Mouse (Mus musculus) colon, adult 2 months (tissue): ENCODE results near the gene Rasl2-9. TPM values are rescaled to one million over a fixed set of nuclear protein-coding genes. Genes with fewer than 3 reads are reported as not detected.

Experiments used
- polyA plus RNA-seq: library from polyadenylated mRNA; depleted of rRNA; stranded (reverse); fragments of >200 nt; gene quantifications from 2 replicates; pipeline ENCODE4 v1.2.3, GENCODE M21; 2012; rRNA removed

Gene Rasl2-9
- polyA plus RNA-seq: 0.22 and 0.27 TPM in 2 replicates

GRCm38 (mm10) chr7:5125549-5126406, at the start of gene Rasl2-9:
Rasl2-9 (minus strand) TSS chr7:5125950.

GRCm38 (mm10) chr7:5149570-5149969, 23.8 kb upstream of the Rasl2-9 start, which contains the start of gene Vmn1r55:
Vmn1r55 (minus strand) TSS chr7:5149670.

DNA sequence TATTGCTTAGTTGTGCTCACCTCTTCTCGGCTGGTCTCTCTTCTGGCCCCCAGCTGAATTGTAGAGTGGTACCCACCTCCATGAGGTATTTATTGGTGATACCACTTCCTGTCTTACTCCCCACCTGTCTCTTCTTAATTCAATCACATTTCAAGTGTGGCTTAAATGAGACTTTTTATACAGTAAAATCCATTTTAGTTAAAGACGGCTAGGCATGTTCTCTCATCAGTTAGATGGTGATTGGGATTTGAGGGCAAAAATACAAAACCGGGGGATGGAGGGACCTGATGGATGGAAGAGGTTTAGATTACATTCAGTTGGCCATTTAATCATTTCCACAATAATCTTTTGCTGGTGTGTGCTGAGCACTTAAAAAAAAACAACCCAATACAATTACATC, 8.9 kb downstream of the Rasl2-9 start, which contains the start of gene Rfpl4:
Gene Rfpl4 (minus strand): TSS at position 101 of the 400 bp plus-strand sequence.

DNA sequence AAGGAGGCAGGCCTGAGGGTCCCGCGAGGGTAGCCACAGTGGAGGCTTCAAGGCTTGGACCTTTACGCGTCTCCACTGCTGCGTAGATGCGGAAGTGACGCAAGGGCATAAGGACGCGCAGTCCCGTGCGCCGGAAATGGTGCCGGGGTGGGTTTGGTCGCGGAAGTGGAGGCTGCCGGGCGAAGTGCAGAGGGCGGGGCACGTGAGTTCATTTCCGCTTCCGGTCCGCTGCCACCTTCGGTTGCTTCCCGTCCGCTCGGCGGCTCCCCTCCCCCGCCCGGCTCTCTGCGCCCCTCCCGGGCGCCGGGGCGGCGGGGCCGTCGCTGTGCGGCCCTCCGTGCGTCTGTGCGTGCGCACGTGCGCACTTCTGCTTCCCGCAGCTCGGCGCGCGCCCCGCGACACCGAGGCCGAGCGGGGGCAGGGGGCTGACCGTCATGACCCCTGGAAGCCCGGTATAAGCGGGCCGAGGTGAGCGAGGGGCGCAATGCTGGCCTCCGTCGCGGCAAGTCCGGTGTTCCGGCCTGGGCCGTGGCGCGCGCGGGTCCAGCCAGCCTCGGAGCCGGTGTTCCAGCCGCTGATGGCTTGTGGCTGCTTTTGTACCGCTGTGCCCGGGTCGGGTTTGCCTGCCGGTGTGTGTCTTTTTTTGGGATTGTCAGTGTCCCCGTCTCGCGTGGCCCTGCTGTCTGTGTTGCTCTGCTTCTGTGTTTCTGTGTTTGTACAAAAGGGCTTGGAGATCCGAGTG, 45.6 kb downstream of the Rasl2-9 start, which contains the start of gene Epn1:
Gene Epn1 (plus strand): TSS at position 226 of the 742 bp plus-strand sequence.

Other genes with a start within 250 kb of the Rasl2-9 start
- gene Isoc2a, start 248.8 kb downstream of the Rasl2-9 start, polyA plus RNA-seq: 18.6 and 21.4 TPM in 2 replicates
- gene Gm36210, start 219.4 kb downstream of the Rasl2-9 start, polyA plus RNA-seq: 0.08 TPM in 1 of 2 replicates, not detected in the other
- gene Zfp628, start 210.7 kb downstream of the Rasl2-9 start, polyA plus RNA-seq: 31.6 and 31.7 TPM in 2 replicates
- gene Nat14, start 203.9 kb downstream of the Rasl2-9 start, polyA plus RNA-seq: 16.0 and 18.1 TPM in 2 replicates
- 12.0 and 12.4 TPM in 2 replicates for gene Ssc5d, start 200.2 kb downstream of the Rasl2-9 start, polyA plus RNA-seq
- 0.09 and 0.30 TPM in 2 replicates for gene Sbk2, start 161.5 kb downstream of the Rasl2-9 start, polyA plus RNA-seq
- 0.28 TPM in 1 of 2 replicates, not detected in the other for gene Sbk3, start 154.8 kb downstream of the Rasl2-9 start, polyA plus RNA-seq
- 60.1 and 63.9 TPM in 2 replicates for gene Zfp579, start 129.8 kb downstream of the Rasl2-9 start, polyA plus RNA-seq
- 58.6 and 61.0 TPM in 2 replicates for gene Zfp524, start 111.5 kb downstream of the Rasl2-9 start, polyA plus RNA-seq
- gene Fiz1, start 111.3 kb downstream of the Rasl2-9 start, polyA plus RNA-seq: 35.6 and 36.3 TPM in 2 replicates
- gene Gm44973, start 110.5 kb downstream of the Rasl2-9 start, polyA plus RNA-seq: 0.35 TPM in 1 of 2 replicates, not detected in the other
- gene Zfp865, start 105.6 kb downstream of the Rasl2-9 start, polyA plus RNA-seq: 37.3 and 43.2 TPM in 2 replicates
- 3.0 and 3.6 TPM in 2 replicates for gene Ccdc106, start 105.4 kb downstream of the Rasl2-9 start, polyA plus RNA-seq
- gene 4632433K11Rik, start 91.8 kb downstream of the Rasl2-9 start, polyA plus RNA-seq: not detected in 2 replicates
- 6.4 and 8.7 TPM in 2 replicates for gene Zfp784, start 87.5 kb downstream of the Rasl2-9 start, polyA plus RNA-seq
- 15.7 and 17.3 TPM in 2 replicates for gene Zfp580, start 74.4 kb downstream of the Rasl2-9 start, polyA plus RNA-seq
- 136 and 150 TPM in 2 replicates for gene U2af2, start 63.8 kb downstream of the Rasl2-9 start, polyA plus RNA-seq
- 351 and 358 TPM in 2 replicates for gene Epn1, start 45.7 kb downstream of the Rasl2-9 start, polyA plus RNA-seq
- gene Rfpl4, start 9.0 kb downstream of the Rasl2-9 start, polyA plus RNA-seq: not detected in 2 replicates
- not detected in 2 replicates for gene Vmn1r55, start 23.7 kb upstream of the Rasl2-9 start, polyA plus RNA-seq
- not detected in 2 replicates for gene Vmn1r56, start 70.8 kb upstream of the Rasl2-9 start, polyA plus RNA-seq
- gene Vmn1r57, start 92.5 kb upstream of the Rasl2-9 start, polyA plus RNA-seq: not detected in 2 replicates
- not detected in 2 replicates for gene Gm5065, start 224.6 kb upstream of the Rasl2-9 start, polyA plus RNA-seq
- gene Nlrp2, start 225.1 kb upstream of the Rasl2-9 start, polyA plus RNA-seq: not detected in 2 replicates